Mouse (Mus musculus) B cell, adult 67 days (primary cell): Measurements from ENCODE around the gene Olfr76. TPM values are rescaled to one million over a fixed set of nuclear protein-coding genes. Genes with fewer than 3 reads are reported as not detected.

Experiments used
- total RNA-seq, 2 experiments: library from RNA; stranded (reverse); gene quantifications; 4 replicates each; pipeline ENCODE4 v1.2.4; 2023

Olfr76 gene
- not detected for total RNA-seq

DNA sequence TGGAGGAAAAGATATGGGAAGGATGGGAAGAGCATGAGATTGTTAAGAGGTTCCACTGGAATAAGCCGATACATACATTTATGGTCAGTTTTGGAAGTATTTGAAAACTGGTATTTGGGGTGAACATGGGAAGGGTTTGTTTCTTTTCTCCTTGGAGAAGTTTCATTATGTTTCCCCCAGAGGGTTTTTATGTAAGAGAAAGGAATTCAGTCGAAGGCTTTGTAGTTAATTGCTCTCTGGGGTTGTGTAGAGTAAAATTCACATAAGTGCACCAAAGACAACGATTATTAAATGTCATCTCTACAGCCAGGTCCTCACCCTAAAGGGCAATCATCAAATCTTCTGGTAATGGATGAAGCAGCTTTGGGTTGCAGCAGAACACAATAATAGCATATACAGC is at the start of gene Olfr76:
TSS of gene Olfr76 (minus strand) at position 101 of the 400 bp plus-strand sequence.

GRCm38 (mm10) chr19:12170062-12170599 is 47.1 kb upstream of the Olfr76 start, which contains the start of gene Olfr1555-ps1:
TSS of gene Olfr1555-ps1 (minus strand) at chr19:12170112.

DNA sequence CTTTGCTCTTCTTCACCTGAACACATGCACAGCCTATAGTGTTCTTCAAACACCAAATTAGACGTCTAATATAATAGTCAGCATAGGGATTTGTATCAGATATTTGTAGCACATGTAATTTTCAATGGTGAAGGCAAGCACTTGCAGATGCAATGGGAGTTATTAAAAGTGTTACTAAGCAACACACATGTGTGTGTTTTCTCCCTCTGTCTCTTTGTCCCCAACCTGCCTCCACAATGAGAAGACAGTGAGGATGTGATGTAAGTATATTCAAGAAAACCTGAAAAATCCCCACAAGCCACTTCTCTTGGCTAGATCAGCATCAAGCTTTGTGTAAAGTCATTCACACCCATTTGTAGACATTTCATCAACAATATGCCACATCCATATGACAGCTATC is 7.2 kb downstream of the Olfr76 start, which contains the start of gene Olfr1428:
TSS of gene Olfr1428 (minus strand) at position 101 of the 400 bp plus-strand sequence.

GRCm38 (mm10) chr19:12103234-12103633 is 19.8 kb downstream of the Olfr76 start, which contains the start of gene Olfr1427:
TSS of gene Olfr1427 (minus strand) at chr19:12103334.

DNA sequence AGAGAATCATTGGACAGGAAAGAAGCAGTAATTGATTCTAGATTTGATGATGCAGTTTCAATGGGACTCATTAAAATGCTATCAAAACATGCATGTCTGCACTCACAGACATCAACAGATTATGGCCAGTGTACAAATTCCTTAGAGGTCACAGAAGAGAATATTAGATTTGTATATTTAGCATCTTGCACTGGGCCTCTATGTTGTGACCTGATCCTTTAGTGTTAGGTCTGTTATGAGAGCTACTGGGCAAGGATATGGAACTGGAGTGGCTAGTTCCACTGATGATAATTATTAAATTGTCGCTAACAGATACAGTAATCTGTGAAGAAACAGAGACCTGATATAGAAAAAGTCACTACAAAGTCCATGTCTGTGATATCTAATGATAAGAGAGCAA is 31.1 kb downstream of the Olfr76 start, which contains the start of gene Olfr1426:
TSS of gene Olfr1426 (minus strand) at position 101 of the 400 bp plus-strand sequence.

DNA sequence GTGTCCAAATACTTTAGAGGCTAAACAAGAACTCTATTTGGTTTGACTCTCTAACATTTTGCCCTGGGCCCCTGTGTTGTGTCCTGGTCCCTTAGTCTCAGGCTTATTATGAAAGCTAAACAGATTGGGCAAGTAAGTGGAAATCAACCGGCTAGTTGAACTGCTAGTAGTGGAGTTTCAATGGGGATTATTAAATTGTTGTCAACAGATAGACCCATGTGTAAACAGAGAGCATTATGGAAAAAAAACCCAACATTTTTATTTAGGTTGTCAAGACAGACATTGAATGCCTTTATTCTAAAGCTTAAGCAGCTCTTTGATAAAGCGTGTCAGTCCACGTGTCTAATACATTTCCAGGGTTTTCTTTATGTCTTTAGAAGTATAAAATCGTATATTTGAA is 45.4 kb downstream of the Olfr76 start, which contains the start of gene Olfr1425:
TSS of gene Olfr1425 (minus strand) at position 101 of the 400 bp plus-strand sequence.

Other genes starting within 250 kb of the Olfr76 start
- gene Olfr1419, start 248.1 kb downstream of the Olfr76 start, total RNA-seq = not detected
- gene Olfr1420, start 236.6 kb downstream of the Olfr76 start, total RNA-seq = not detected
- 10 to 100 TPM; 57.4 to 69.2 TPM for gene Patl1, start 210.8 kb downstream of the Olfr76 start, total RNA-seq
- gene Osbp, start 157.3 kb downstream of the Olfr76 start, total RNA-seq = 10 to 100 TPM; 57.4 to 58.1 TPM
- gene Olfr1423, start 81.9 kb downstream of the Olfr76 start, total RNA-seq = not detected
- gene Olfr1424, start 60.5 kb downstream of the Olfr76 start, total RNA-seq = not detected
- gene Olfr1425, start 45.5 kb downstream of the Olfr76 start, total RNA-seq = not detected
- gene Olfr1426, start 31.2 kb downstream of the Olfr76 start, total RNA-seq = not detected
- not detected for gene Olfr1427, start 19.9 kb downstream of the Olfr76 start, total RNA-seq
- gene Olfr1428, start 7.3 kb downstream of the Olfr76 start, total RNA-seq = not detected
- gene Olfr1555-ps1, start 46.9 kb upstream of the Olfr76 start, total RNA-seq = not detected
- not detected for gene Olfr1431, start 77.4 kb upstream of the Olfr76 start, total RNA-seq
- not detected for gene Olfr1432, start 109.4 kb upstream of the Olfr76 start, total RNA-seq
- gene Olfr262, start 118.5 kb upstream of the Olfr76 start, total RNA-seq = not detected
- not detected for gene Olfr235, start 137.8 kb upstream of the Olfr76 start, total RNA-seq
- not detected for gene Olfr1434, start 156.7 kb upstream of the Olfr76 start, total RNA-seq
- not detected for gene Olfr1436, start 175.9 kb upstream of the Olfr76 start, total RNA-seq
- not detected for gene Olfr1437, start 201.9 kb upstream of the Olfr76 start, total RNA-seq
- not detected for gene Olfr1438-ps1, start 212.7 kb upstream of the Olfr76 start, total RNA-seq